Mouse (Mus musculus): ENCODE measurements around the gene Tmod4. TPM values are rescaled to one million over a fixed set of nuclear protein-coding genes. Genes with fewer than 3 reads are reported as not detected.

Tmod4 gene
- total RNA-seq (2014; rRNA removed; ENCODE audit: low replicate concordance) (1.2 and 14.3 TPM in 2 replicates), polyA plus RNA-seq (2015; fragmentation: Nextera tagmentation; extraction: Ambion mirVana) (2.7 and 2.9 TPM in 2 replicates)

GRCm38 (mm10) chr3:95124246-95124645, at the start of gene Tmod4:
Tmod4 (plus strand) TSS chr3:95124476.
- Histone ChIP-seq H3K9me3 (replicated peaks; ENCODE audit: control insufficient read depth, low read length) (no peaks in the 10 kb centered on the region), H3K36me3 (replicated peaks; ENCODE audit: control insufficient read depth, insufficient read depth, low read length) (peaks cover 42% of the 10 kb centered on the region), H3K4me2 (ENCODE audit: low read depth, low read length) (peak within 1 kb of the TSS; percentile 21; the same call in 1 of the 2 replicates), H3K27me3 (ENCODE audit: control insufficient read depth, insufficient read depth, low read length) (no peaks in the 10 kb centered on the region), H3K27ac (ENCODE audit: low read depth) (peak within 1 kb of the TSS; percentile 57), H3K4me1 (ENCODE audit: control insufficient read depth, insufficient read depth) (peaks cover 11% of the 10 kb centered on the region; the same call in 1 of the 2 replicates), H3K9ac (replicated peaks; ENCODE audit: low read depth, low read length) (no peak within 1 kb of the TSS), H3K4me3 (ENCODE audit: low read depth, low read length) (no peak within 1 kb of the TSS)
- ATAC-seq (ENCODE audit: insufficient read depth, low read depth): peak; percentile 40; the same call in 1 of the 2 replicates
- no peak for DNase-seq (ENCODE audit: low spot score)
- WGBS: 48% methylated on average over 6 of the region's 6 CpGs
- no peak for TF ChIP-seq EP300 (IDR thresholded peaks at IDR 0.05; ENCODE audit: low read depth)
- peak; percentile 52 for TF ChIP-seq CTCF (IDR thresholded peaks at IDR 0.05; ENCODE audit: low read depth)

- H3K36me3 ChIP-seq (replicated peaks; ENCODE audit: control insufficient read depth, insufficient read depth, low read length): peaks cover 5% of the 10 kb centered on the region; the same call in 1 of the 2 replicates
- WGBS: 82% methylated on average over 1 of the region's 1 CpGs
- ATAC-seq (ENCODE audit: insufficient read depth, low read depth) (no peak), DNase-seq (ENCODE audit: low spot score) (no peak)
- H3K9me3 ChIP-seq (replicated peaks; ENCODE audit: control insufficient read depth, low read length): no peaks in the 10 kb centered on the region
- H3K9ac ChIP-seq (replicated peaks; ENCODE audit: low read depth, low read length): no peak overlapping the region
- no peak for TF ChIP-seq CTCF (IDR thresholded peaks at IDR 0.05; ENCODE audit: low read depth)
- no peak for TF ChIP-seq EP300 (IDR thresholded peaks at IDR 0.05; ENCODE audit: low read depth)
- no peak overlapping the region for H3K27ac ChIP-seq (ENCODE audit: low read depth)
- no peaks in the 10 kb centered on the region for H3K4me1 ChIP-seq (ENCODE audit: control insufficient read depth, insufficient read depth)
- H3K27me3 ChIP-seq (ENCODE audit: control insufficient read depth, insufficient read depth, low read length): no peaks in the 10 kb centered on the region
- H3K4me3 ChIP-seq (ENCODE audit: low read depth, low read length): no peak overlapping the region
- no peak overlapping the region for H3K4me2 ChIP-seq (ENCODE audit: low read depth, low read length)
Observed at GRCm38 (mm10) chr3:95088071-95088470, 36.2 kb upstream of the Tmod4 start.

- no peak for ATAC-seq (ENCODE audit: insufficient read depth, low read depth)
- Histone ChIP-seq H3K27me3 (ENCODE audit: control insufficient read depth, insufficient read depth, low read length) (no peaks in the 10 kb centered on the region), H3K4me2 (ENCODE audit: low read depth, low read length) (no peak overlapping the region), H3K9ac (replicated peaks; ENCODE audit: low read depth, low read length) (no peak overlapping the region), H3K36me3 (replicated peaks; ENCODE audit: control insufficient read depth, insufficient read depth, low read length) (peaks cover 5% of the 10 kb centered on the region; the same call in 1 of the 2 replicates), H3K27ac (ENCODE audit: low read depth) (no peak overlapping the region), H3K4me3 (ENCODE audit: low read depth, low read length) (no peak overlapping the region), H3K9me3 (replicated peaks; ENCODE audit: control insufficient read depth, low read length) (no peaks in the 10 kb centered on the region), H3K4me1 (ENCODE audit: control insufficient read depth, insufficient read depth) (peaks cover 12% of the 10 kb centered on the region; the same call in 1 of the 2 replicates)
- TF ChIP-seq EP300 (IDR thresholded peaks at IDR 0.05; ENCODE audit: low read depth) (no peak), CTCF (IDR thresholded peaks at IDR 0.05; ENCODE audit: low read depth) (no peak)
- WGBS: 32% methylated on average over 2 of the region's 2 CpGs
- DNase-seq (ENCODE audit: low spot score): no peak
Observed at GRCm38 (mm10) chr3:95100854-95101253, 23.4 kb upstream of the Tmod4 start.

- H3K36me3 ChIP-seq (replicated peaks; ENCODE audit: control insufficient read depth, insufficient read depth, low read length): no peaks in the 10 kb centered on the region; the same call in 1 of the 2 replicates
- H3K9me3 ChIP-seq (replicated peaks; ENCODE audit: control insufficient read depth, low read length): no peaks in the 10 kb centered on the region
- no peaks in the 10 kb centered on the region for H3K27me3 ChIP-seq (ENCODE audit: control insufficient read depth, insufficient read depth, low read length)
- H3K4me2 ChIP-seq (ENCODE audit: low read depth, low read length): peak overlapping the region; percentile 83
- DNase-seq (ENCODE audit: low spot score) (no peak), ATAC-seq (ENCODE audit: insufficient read depth, low read depth) (no peak)
- peaks cover 8% of the 10 kb centered on the region; the same call in 1 of the 2 replicates for H3K4me1 ChIP-seq (ENCODE audit: control insufficient read depth, insufficient read depth)
- 15% methylated on average over 4 of the region's 4 CpGs for WGBS
- peak overlapping the region; percentile 93 for H3K9ac ChIP-seq (replicated peaks; ENCODE audit: low read depth, low read length)
- H3K27ac ChIP-seq (ENCODE audit: low read depth): peak overlapping the region; percentile 90
- peak overlapping the region; percentile 96 for H3K4me3 ChIP-seq (ENCODE audit: low read depth, low read length)
- TF ChIP-seq EP300 (IDR thresholded peaks at IDR 0.05; ENCODE audit: low read depth): no peak
- TF ChIP-seq CTCF (IDR thresholded peaks at IDR 0.05; ENCODE audit: low read depth): no peak
Observed at GRCm38 (mm10) chr3:95105121-95105520, 19.2 kb upstream of the Tmod4 start.

GRCm38 (mm10) chr3:95105586-95106337, 18.5 kb upstream of the Tmod4 start:
- Histone ChIP-seq H3K36me3 (replicated peaks; ENCODE audit: control insufficient read depth, insufficient read depth, low read length) (no peaks in the 10 kb centered on the region; the same call in 1 of the 2 replicates), H3K4me3 (ENCODE audit: low read depth, low read length) (peak overlapping the region; percentile 96), H3K9me3 (replicated peaks; ENCODE audit: control insufficient read depth, low read length) (no peaks in the 10 kb centered on the region), H3K4me2 (ENCODE audit: low read depth, low read length) (peak overlapping the region; percentile 83), H3K27me3 (ENCODE audit: control insufficient read depth, insufficient read depth, low read length) (no peaks in the 10 kb centered on the region), H3K9ac (replicated peaks; ENCODE audit: low read depth, low read length) (peak overlapping the region; percentile 93), H3K4me1 (ENCODE audit: control insufficient read depth, insufficient read depth) (peaks cover 8% of the 10 kb centered on the region; the same call in 1 of the 2 replicates), H3K27ac (ENCODE audit: low read depth) (peak overlapping the region; percentile 90)
- under 1% methylated on average over 16 of the region's 16 CpGs for WGBS
- DNase-seq (ENCODE audit: low spot score) (peak; percentile 74), ATAC-seq (ENCODE audit: insufficient read depth, low read depth) (peak; percentile 33; the same call in 1 of the 2 replicates)
- TF ChIP-seq EP300 (IDR thresholded peaks at IDR 0.05; ENCODE audit: low read depth) (no peak), CTCF (IDR thresholded peaks at IDR 0.05; ENCODE audit: low read depth) (no peak)
